Mouse (Mus musculus): ENCODE measurements at regions not wholly inside any gene's neighbourhood (a gene's known extent, or its start where the extent isn't known, plus 50 kb on each side); places are given as distances from the start of the nearest gene placed in this dataset.

- ATAC-seq (replicated peaks; ENCODE audit: extremely low read depth, insufficient read depth, low FRiP score), result no peak
- 64% methylated on average over 2 of the region's 2 CpGs for WGBS
Measured at GRCm38 (mm10) chr13:84438444-84438766, 216.3 kb downstream of the Tmem161b start.

GRCm38 (mm10) chr13:84448514-84448913, 226.4 kb downstream of the Tmem161b start:
- Histone ChIP-seq H3K9me3 (replicated peaks; ENCODE audit: control insufficient read depth, low read length) (no peaks in the 10 kb centered on the region), H3K9ac (ENCODE audit: low read length) (no peak overlapping the region), H3K4me2 (ENCODE audit: low read depth, low read length) (no peak overlapping the region), H3K4me1 (ENCODE audit: control insufficient read depth, insufficient read depth, low read length) (no peaks in the 10 kb centered on the region), H3K27me3 (ENCODE audit: control insufficient read depth, insufficient read depth, low read length) (no peaks in the 10 kb centered on the region), H3K36me3 (ENCODE audit: control insufficient read depth, insufficient read depth) (no peaks in the 10 kb centered on the region), H3K27ac (ENCODE audit: low read length) (no peak overlapping the region), H3K4me3 (ENCODE audit: low read length) (no peak overlapping the region)
- WGBS, result 89% methylated on average over 2 of the region's 2 CpGs
- ATAC-seq (replicated peaks; ENCODE audit: extremely low read depth, insufficient read depth, low FRiP score), result no peak

More at GRCm38 (mm10) chr13:84438444-84438766, 216.3 kb downstream of the Tmem161b start:
- H3K9me3 ChIP-seq (replicated peaks; ENCODE audit: control insufficient read depth, low read length), result no peaks in the 10 kb centered on the region
- H3K27ac ChIP-seq (ENCODE audit: low read length), result no peak overlapping the region
- no peaks in the 10 kb centered on the region for H3K36me3 ChIP-seq (ENCODE audit: control insufficient read depth, insufficient read depth)
- no peak overlapping the region for H3K9ac ChIP-seq (ENCODE audit: low read length)
- H3K4me1 ChIP-seq (ENCODE audit: control insufficient read depth, insufficient read depth, low read length), result no peaks in the 10 kb centered on the region
- H3K4me3 ChIP-seq (ENCODE audit: low read length), result no peak overlapping the region
- no peaks in the 10 kb centered on the region for H3K27me3 ChIP-seq (ENCODE audit: control insufficient read depth, insufficient read depth, low read length)
- no peak overlapping the region for H3K4me2 ChIP-seq (ENCODE audit: low read depth, low read length)

- ATAC-seq (replicated peaks; ENCODE audit: extremely low read depth, insufficient read depth, low FRiP score), result no peak
Measured at GRCm38 (mm10) chr13:84449001-84449551, 227.0 kb downstream of the Tmem161b start.

More at GRCm38 (mm10) chr13:84449001-84449551, 227.0 kb downstream of the Tmem161b start:
- no peaks in the 10 kb centered on the region for H3K36me3 ChIP-seq (ENCODE audit: control insufficient read depth, insufficient read depth)
- H3K4me2 ChIP-seq (ENCODE audit: low read depth, low read length), result no peak overlapping the region
- no peaks in the 10 kb centered on the region for H3K27me3 ChIP-seq (ENCODE audit: control insufficient read depth, insufficient read depth, low read length)
- 63% methylated on average over 6 of the region's 6 CpGs for WGBS
- no peaks in the 10 kb centered on the region for H3K4me1 ChIP-seq (ENCODE audit: control insufficient read depth, insufficient read depth, low read length)
- H3K9me3 ChIP-seq (replicated peaks; ENCODE audit: control insufficient read depth, low read length), result no peaks in the 10 kb centered on the region
- H3K4me3 ChIP-seq (ENCODE audit: low read length), result no peak overlapping the region
- H3K27ac ChIP-seq (ENCODE audit: low read length), result no peak overlapping the region
- H3K9ac ChIP-seq (ENCODE audit: low read length), result no peak overlapping the region

All from heart, embryonic 16.5 days (tissue).